Comparison of ENCODE assay signal across 12 mouse cellular contexts in genomic region chr11:82380606-82381202, GRCm38 (mm10). TPM values are rescaled to one million over a fixed set of nuclear protein-coding genes. Genes with fewer than 3 reads are reported as not detected.
A peak's percentile ranks its signal among the peaks of the same experiment; 100 is the strongest.
DNase-seq lines count a peak whose midpoint lies in the region; ATAC-seq lines count a peak whose summit lies in the region.
"Had no signal": no experiment of that assay in that cellular context is flagged by ENCODE, and none has a peak within 500 bp of the region (broad histone marks: within the 10 kb centered on the region; RNA-seq: fewer than 3 reads in every experiment).

No protein-coding gene starts in this region.

- no peaks in the 10 kb centered on the region for H3K9me3 ChIP-seq in hindbrain, embryonic 12.5 days (replicated peaks)
- no peaks in the 10 kb centered on the region for H3K9me3 ChIP-seq in hindbrain, embryonic 10.5 days
- H3K9me3 ChIP-seq in neural tube, embryonic 11.5 days (ENCODE audit: control insufficient read depth, low read length): no peaks in the 10 kb centered on the region
- no peaks in the 10 kb centered on the region for H3K9me3 ChIP-seq in hindbrain, embryonic 16.5 days (ENCODE audit: control insufficient read depth, low read length)
- no peaks in the 10 kb centered on the region for H3K9me3 ChIP-seq in stomach, embryonic 14.5 days (ENCODE audit: control insufficient read depth, low read depth, low read length)
- H3K9me3 ChIP-seq: embryonic facial prominence, embryonic 13.5 days had no signal

- ATAC-seq in hindbrain, embryonic 12.5 days (ENCODE audit: low FRiP score): peak; percentile 88
- no peak for ATAC-seq in neural tube, embryonic 11.5 days (ENCODE audit: insufficient read depth, low FRiP score, low TSS enrichment)
- ATAC-seq in hindbrain, embryonic 16.5 days: peak; percentile 89
- peak; percentile 58; the same call in 1 of the 2 replicates for ATAC-seq in stomach, embryonic 14.5 days (ENCODE audit: insufficient number of reproducible peaks, insufficient read depth, low FRiP score, low read depth)

- 48% methylated on average over 3 of the region's 3 CpGs for WGBS in hindbrain, embryonic 12.5 days
- 72% methylated on average over 3 of the region's 3 CpGs for WGBS in hindbrain, embryonic 10.5 days
- 76% methylated on average over 3 of the region's 3 CpGs for WGBS in neural tube, embryonic 11.5 days
- 18% methylated on average over 3 of the region's 3 CpGs for WGBS in hindbrain, embryonic 16.5 days
- WGBS in stomach, embryonic 14.5 days: 26% methylated on average over 3 of the region's 3 CpGs

- H3K36me3 ChIP-seq in hindbrain, embryonic 12.5 days: no peaks in the 10 kb centered on the region
- H3K36me3 ChIP-seq in hindbrain, embryonic 10.5 days: no peaks in the 10 kb centered on the region
- H3K36me3 ChIP-seq in neural tube, embryonic 11.5 days (ENCODE audit: control insufficient read depth, insufficient read depth, low read length): no peaks in the 10 kb centered on the region
- H3K36me3 ChIP-seq in hindbrain, embryonic 16.5 days (ENCODE audit: control insufficient read depth, insufficient read depth, low read length): no peaks in the 10 kb centered on the region
- no peaks in the 10 kb centered on the region for H3K36me3 ChIP-seq in stomach, embryonic 14.5 days (ENCODE audit: control insufficient read depth, insufficient read depth, low read length)
- H3K36me3 ChIP-seq: embryonic facial prominence, embryonic 13.5 days had no signal

- H3K9ac ChIP-seq in hindbrain, embryonic 12.5 days: no peak overlapping the region
- no peak overlapping the region for H3K9ac ChIP-seq in neural tube, embryonic 11.5 days (ENCODE audit: low read length)
- no peak overlapping the region for H3K9ac ChIP-seq in hindbrain, embryonic 16.5 days (ENCODE audit: low read depth, low read length)
- no peak overlapping the region for H3K9ac ChIP-seq in stomach, embryonic 14.5 days (replicated peaks; ENCODE audit: low read depth, low read length)
- H3K9ac ChIP-seq: embryonic facial prominence, embryonic 13.5 days; liver, embryonic 14.5 days had no signal

- no peak overlapping the region for H3K4me2 ChIP-seq in hindbrain, embryonic 12.5 days (replicated peaks)
- H3K4me2 ChIP-seq in neural tube, embryonic 11.5 days (ENCODE audit: low read depth): no peak overlapping the region
- H3K4me2 ChIP-seq in hindbrain, embryonic 16.5 days (ENCODE audit: low read length): no peak overlapping the region
- H3K4me2 ChIP-seq in stomach, embryonic 14.5 days (replicated peaks; ENCODE audit: low read depth, low read length): no peak overlapping the region
- H3K4me2 ChIP-seq: embryonic facial prominence, embryonic 13.5 days had no signal

- DNase-seq in hindbrain, embryonic 10.5 days (ENCODE audit: low spot score): no peak
- peak; percentile 46 for DNase-seq in neural tube, embryonic 11.5 days (ENCODE audit: low spot score)
- DNase-seq in neural tube, embryonic 10.5 days (ENCODE audit: extremely low spot score, low spot score): no peak
- DNase-seq in urinary bladder, postnatal 4 days (ENCODE audit: low spot score in 2 of 2): no peak
- no peak for DNase-seq in lung, adult 18-20 months
- DNase-seq: gastrocnemius, postnatal 10 days had no signal

- peaks cover 34% of the 10 kb centered on the region for H3K27me3 ChIP-seq in hindbrain, embryonic 12.5 days
- H3K27me3 ChIP-seq in hindbrain, embryonic 10.5 days (ENCODE audit: insufficient read depth, poor library complexity, severe bottlenecking): peaks cover 35% of the 10 kb centered on the region
- H3K27me3 ChIP-seq in neural tube, embryonic 11.5 days (ENCODE audit: control insufficient read depth, insufficient read depth, low read length): peaks cover 7% of the 10 kb centered on the region; the same call in 1 of the 2 replicates
- H3K27me3 ChIP-seq in hindbrain, embryonic 16.5 days (replicated peaks; ENCODE audit: control insufficient read depth, insufficient read depth, low read length): 0 out of 2 replicates have a peak, but pooled peaks cover 3% of the 10 kb centered on the region
- 0 out of 2 replicates have a peak, but pooled peaks cover 4% of the 10 kb centered on the region for H3K27me3 ChIP-seq in stomach, embryonic 14.5 days (ENCODE audit: control insufficient read depth, insufficient read depth, low read length)

- peaks cover 7% of the 10 kb centered on the region for H3K4me1 ChIP-seq in hindbrain, embryonic 12.5 days
- no peaks in the 10 kb centered on the region for H3K4me1 ChIP-seq in hindbrain, embryonic 10.5 days (replicated peaks)
- no peaks in the 10 kb centered on the region for H3K4me1 ChIP-seq in neural tube, embryonic 11.5 days (ENCODE audit: control insufficient read depth, insufficient read depth, low read length)
- H3K4me1 ChIP-seq in hindbrain, embryonic 16.5 days (ENCODE audit: control insufficient read depth, insufficient read depth, low read depth, low read length): peaks cover 5% of the 10 kb centered on the region; the same call in 1 of the 2 replicates
- H3K4me1 ChIP-seq in stomach, embryonic 14.5 days (ENCODE audit: control insufficient read depth, insufficient read depth, low read length): peaks cover 7% of the 10 kb centered on the region; the same call in 1 of the 2 replicates

- H3K4me3 ChIP-seq in hindbrain, embryonic 12.5 days: no peak overlapping the region
- no peak overlapping the region for H3K4me3 ChIP-seq in hindbrain, embryonic 10.5 days
- H3K4me3 ChIP-seq in neural tube, embryonic 11.5 days (ENCODE audit: low read depth, low read length): no peak overlapping the region
- no peak overlapping the region for H3K4me3 ChIP-seq in hindbrain, embryonic 16.5 days (ENCODE audit: low read length)
- no peak overlapping the region for H3K4me3 ChIP-seq in stomach, embryonic 14.5 days (ENCODE audit: low read depth, low read length)
- H3K4me3 ChIP-seq: embryonic facial prominence, embryonic 13.5 days; layer of hippocampus, adult 2 months had no signal

- peak overlapping the region; percentile 9; the same call in 1 of the 2 replicates for H3K27ac ChIP-seq in hindbrain, embryonic 12.5 days
- H3K27ac ChIP-seq in hindbrain, embryonic 10.5 days: no peak overlapping the region
- no peak overlapping the region for H3K27ac ChIP-seq in neural tube, embryonic 11.5 days (ENCODE audit: low read depth, low read length)
- no peak overlapping the region for H3K27ac ChIP-seq in hindbrain, embryonic 16.5 days (ENCODE audit: low read depth, low read length)
- no peak overlapping the region for H3K27ac ChIP-seq in stomach, embryonic 14.5 days (ENCODE audit: low read length)
- H3K27ac ChIP-seq: embryonic facial prominence, embryonic 13.5 days; layer of hippocampus, adult 2 months; liver, embryonic 14.5 days had no signal

RNA-seq across cellular contexts. Expression of gene Tmem132e, which starts 8.0 kb away (rescaled TPM):
- 3.0 and 3.7 TPM in 2 replicates for polyA plus RNA-seq in hindbrain, embryonic 12.5 days (2016; fragmentation: Nextera tagmentation; extraction: Ambion mirVana)
- polyA plus RNA-seq in hindbrain, embryonic 10.5 days (2016; fragmentation: Nextera tagmentation; extraction: Ambion mirVana): 1.4 and 1.7 TPM in 2 replicates
- polyA plus RNA-seq in neural tube, embryonic 11.5 days (2014; fragmentation: Nextera tagmentation; extraction: Ambion mirVana): 5.4 and 6.4 TPM in 2 replicates
- 2.9 and 3.3 TPM in 2 replicates for polyA plus RNA-seq in hindbrain, embryonic 16.5 days (2015; fragmentation: Nextera tagmentation; extraction: Ambion mirVana)
- polyA plus RNA-seq in stomach, embryonic 14.5 days (2014; fragmentation: Nextera tagmentation; extraction: Ambion mirVana): 0.55 and 0.57 TPM in 2 replicates
